Mouse (Mus musculus) hindlimb bud, embryonic 11.5 days (tissue): ENCODE results near the gene Hexim1.

Source experiments
- DNase-seq: peaks from one replicate; pipeline ENCODE4 v3.0.0-alpha.2; 2012; ENCODE audit warnings: low read depth, low spot score; ENCODE audit errors: extremely low spot score

Gene Hexim1

GRCm38 (mm10) chr11:103096979-103097894 lies 18.8 kb upstream of the Hexim1 start:
- no peak for DNase-seq

DNA sequence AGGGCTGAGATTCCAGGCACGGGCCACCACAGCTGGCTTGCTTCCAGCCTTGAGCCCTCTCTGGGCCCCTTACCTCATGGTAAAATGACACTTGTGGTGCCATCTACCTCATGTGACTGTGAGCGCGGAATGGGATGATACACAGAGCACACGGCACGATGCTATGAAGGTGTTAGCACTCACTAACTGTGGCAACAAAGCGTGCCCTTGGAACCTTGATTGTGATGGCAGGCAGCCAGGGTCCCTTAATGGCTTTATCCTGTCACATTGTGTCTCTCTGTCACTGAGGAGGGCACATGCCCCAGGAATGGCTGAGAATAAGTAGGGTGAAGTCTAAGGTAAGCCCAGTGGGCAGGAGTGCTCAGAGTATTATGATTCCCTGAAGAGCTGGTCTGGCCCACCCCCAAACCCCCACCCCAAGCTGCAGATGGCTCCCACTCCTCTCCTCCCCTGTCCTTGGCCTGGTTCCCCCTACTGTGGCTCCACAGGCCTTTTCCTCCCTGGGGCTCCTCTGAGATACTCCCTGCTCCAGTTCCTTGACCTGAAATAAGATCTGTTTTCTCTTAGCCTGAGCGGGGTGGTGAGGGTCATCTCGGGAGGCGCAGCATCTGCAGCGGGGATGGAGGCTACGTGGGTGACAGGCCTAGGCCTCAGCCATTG lies 17.4 kb upstream of the Hexim1 start:
- no peak for DNase-seq

GRCm38 (mm10) chr11:103099352-103099940 lies 16.6 kb upstream of the Hexim1 start:
- DNase-seq = no peak

GRCm38 (mm10) chr11:103100361-103100760 lies 15.7 kb upstream of the Hexim1 start:
- DNase-seq = no peak

DNA sequence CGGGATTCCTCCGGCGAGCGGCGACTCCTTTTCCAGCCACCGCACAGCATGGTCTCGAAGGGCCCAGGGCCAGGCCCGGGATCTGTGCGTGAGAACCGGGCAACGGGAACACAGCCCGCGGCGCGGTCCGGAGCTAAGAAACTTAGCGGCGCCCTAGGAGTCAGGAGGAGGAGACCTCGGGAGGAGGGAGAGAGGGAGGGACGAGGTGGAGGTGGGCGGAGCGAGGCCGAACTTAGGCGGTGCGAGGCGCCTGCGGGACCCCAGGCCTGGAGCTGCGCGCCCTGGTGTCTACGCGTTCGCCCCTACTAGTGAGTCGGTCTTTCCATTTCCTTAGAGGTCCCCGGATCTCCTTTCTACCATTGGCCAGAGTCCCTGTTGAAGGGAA lies 14.6 kb upstream of the Hexim1 start, which contains the start of the genes Plcd3 and Acbd4:
Plcd3 (minus strand) TSS at position 178 of the 385 bp plus-strand sequence.
Acbd4 (plus strand) TSS at position 202 of the 385 bp plus-strand sequence.
- DNase-seq = no peak

DNA sequence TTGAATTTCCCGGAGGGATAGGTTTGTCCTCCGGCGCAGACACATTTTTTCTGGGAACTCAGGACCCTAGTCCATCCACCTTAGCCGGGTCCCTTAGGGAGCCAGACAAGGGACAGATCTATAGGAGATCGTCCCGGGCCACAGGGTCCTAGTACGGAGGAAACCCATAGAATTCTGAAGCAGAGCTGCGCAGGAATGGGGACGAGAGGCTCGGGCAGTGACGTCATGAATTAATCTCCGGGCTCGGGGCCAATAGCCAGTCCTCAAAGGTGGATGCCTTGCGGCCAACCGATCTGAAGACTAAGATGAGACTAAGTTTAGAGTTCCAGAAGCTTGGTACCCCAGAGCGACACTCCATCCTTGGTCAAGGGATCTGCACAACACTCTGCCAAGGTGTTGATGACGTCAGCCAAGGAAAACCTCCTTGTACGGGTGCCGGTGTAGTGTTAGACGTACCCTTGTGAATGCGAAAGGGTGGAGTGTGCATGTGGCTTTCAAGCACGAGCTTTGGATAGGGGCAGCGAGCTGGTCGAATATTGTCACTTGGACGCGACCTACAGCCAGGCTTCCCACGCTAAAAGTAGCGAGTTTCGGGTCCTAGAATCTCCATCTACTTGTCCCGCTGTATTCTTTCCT lies 14.0 kb upstream of the Hexim1 start:
- no peak for DNase-seq

DNA sequence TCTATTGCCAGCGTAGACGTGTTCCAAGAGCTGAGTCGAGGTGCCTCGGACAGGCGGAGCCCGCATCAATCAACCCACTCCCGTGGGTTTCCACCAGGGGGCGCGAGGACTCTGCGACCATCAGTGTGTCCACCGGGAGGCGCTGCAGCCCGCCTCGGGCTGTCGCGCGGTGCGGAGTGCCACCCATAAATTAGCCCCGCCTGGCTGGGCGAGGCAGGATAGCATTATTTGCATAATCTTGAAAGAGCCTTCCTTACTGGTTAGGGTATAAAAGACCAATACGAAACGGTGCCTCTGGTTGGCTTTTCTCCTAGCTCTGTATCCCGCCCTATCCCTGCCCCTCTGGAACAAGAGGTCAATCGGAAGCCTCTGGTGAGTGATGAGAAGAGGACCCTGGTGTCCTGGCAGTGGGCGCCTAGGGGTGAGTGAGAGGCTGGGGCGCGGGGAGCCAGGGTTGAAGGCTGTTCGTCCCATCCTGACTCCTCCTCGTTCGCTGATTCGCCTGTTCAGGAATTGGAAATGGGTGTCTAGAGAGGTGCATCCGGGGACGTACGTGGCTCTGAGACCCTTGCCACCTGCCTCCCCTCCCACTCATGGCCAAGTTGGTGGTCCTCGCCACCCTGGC lies 13.2 kb upstream of the Hexim1 start:
- DNase-seq = peak; percentile 90

GRCm38 (mm10) chr11:103103621-103104020 lies 12.4 kb upstream of the Hexim1 start:
- no peak for DNase-seq

DNA sequence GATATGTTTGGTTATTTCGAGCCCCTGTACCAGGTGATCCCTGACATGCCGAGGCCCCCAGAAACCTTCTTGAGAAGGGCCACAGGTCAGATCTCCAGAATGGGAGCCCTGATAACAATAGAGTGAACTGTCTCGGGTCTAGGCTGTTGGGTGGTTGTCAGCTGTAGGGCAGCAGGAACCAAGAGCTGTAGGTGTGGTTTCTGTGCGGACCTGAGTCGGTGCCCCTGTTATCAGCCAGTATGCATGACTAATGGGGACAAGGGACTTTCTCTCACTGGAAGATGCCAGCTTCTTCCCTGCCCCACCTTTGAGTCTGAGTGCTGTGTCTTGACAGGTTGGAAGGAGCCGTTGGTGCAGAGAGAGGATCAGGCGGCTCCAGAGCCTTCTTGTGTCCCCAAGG lies 11.6 kb upstream of the Hexim1 start:
- DNase-seq = no peak

GRCm38 (mm10) chr11:103105180-103105725 lies 10.8 kb upstream of the Hexim1 start:
- no peak for DNase-seq

DNA sequence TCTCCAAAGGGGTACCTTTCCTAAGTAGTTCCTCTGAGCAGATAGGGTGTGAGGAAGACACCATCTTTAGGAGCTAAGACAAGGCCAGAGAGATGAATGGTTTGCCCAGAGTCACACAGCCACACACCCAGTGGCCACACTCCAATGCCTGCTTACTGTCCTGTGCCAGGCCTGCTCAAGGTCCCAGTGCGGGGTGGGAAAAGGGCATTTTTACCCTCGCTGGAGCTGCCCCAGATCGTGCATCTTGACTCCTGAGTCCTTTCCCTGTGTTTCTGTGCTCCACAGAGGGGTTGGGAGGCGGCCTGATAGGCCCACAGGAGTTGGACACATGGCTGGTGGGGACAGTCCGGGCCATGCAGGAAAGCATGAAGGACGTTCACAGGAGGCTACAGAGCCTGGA lies 10.2 kb upstream of the Hexim1 start:
- DNase-seq = no peak

GRCm38 (mm10) chr11:103106386-103106785 lies 9.6 kb upstream of the Hexim1 start:
- no peak for DNase-seq

- no peak for DNase-seq
Measured at GRCm38 (mm10) chr11:103111301-103111700, 4.7 kb upstream of the Hexim1 start.

- DNase-seq = no peak
Measured at GRCm38 (mm10) chr11:103111881-103112551, 4.0 kb upstream of the Hexim1 start.

DNA sequence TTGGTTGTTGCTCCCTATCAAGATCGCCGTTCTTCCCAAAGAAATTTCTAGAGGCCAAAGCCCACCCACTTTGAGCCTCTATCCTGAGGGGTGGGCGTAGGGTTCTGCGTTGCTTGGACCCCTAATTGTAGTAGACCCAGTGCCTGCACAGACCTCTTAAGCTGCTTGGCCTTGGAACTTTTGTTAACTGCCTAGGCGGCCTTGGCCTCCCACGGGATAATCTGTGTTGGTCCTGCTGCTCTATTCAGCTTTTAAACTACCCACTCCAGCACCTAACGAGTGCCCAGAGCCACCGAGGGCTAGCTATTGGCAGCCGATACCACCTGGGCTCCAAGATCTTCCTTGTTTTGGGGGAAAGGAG lies 3.5 kb upstream of the Hexim1 start:
- no peak for DNase-seq

- DNase-seq = no peak
Measured at GRCm38 (mm10) chr11:103113005-103113404, 3.0 kb upstream of the Hexim1 start.

- no peak for DNase-seq
Measured at GRCm38 (mm10) chr11:103113771-103114170, 2.3 kb upstream of the Hexim1 start.

DNA sequence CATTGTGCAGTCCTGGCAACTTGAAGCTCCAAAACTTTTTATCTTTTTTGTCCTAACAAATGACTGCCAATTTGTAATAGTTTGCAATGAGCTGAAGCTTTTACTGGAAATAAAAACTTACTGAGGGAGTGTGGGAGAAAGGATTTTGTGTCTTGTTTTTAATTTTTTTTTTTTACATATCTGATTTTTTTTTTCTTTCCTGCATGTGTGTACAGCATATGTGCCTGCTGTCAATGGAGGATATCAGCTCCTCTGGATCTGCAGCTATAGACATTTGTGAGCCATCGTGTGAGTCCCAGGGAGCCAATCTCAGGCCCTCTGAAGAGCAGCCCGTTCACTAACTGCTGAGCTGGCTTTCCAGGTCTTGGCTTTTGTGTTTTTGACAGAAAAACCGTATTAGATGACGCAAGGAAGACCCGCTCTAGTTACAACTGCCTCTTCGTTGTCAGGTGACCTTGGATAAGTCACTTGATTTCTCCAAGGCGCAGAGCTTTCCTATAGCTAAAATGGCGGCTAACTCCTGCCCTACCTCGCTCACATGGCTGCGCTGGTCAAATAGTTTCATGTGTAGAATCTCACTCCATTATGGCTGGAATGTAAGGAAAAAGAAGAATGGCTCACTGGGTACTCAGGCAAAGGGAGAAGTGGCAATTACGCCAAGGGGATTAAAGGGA lies 1.6 kb upstream of the Hexim1 start:
- DNase-seq = no peak

- peak; percentile 97 for DNase-seq
Measured at GRCm38 (mm10) chr11:103115163-103116007, 646 bp upstream of the Hexim1 start.
